Mouse (Mus musculus) Patski (cell line): Measurements from ENCODE around the gene Timm9. TPM values are rescaled to one million over a fixed set of nuclear protein-coding genes. Genes with fewer than 3 reads are reported as not detected.

Source experiments
- ATAC-seq: fragments of 100-300 bp; one replicate; pipeline ENCODE4 v1.8.0; 2021
- CTCF ChIA-PET: fragments of 350-600 bp; sonication (Branson Sonifier 250); formaldehyde crosslinking; loops from one replicate; lab custom pipeline; 2022; ENCODE audit warnings: inconsistent platforms; lab: Charles Lee
- POLR2A ChIA-PET: fragments of 350-600 bp; sonication (Branson Sonifier 250); formaldehyde crosslinking; loops from one replicate; lab custom pipeline; 2022; ENCODE audit warnings: antibody characterized with exemption, inconsistent platforms; lab: Charles Lee
- DNase-seq: peaks from one replicate; pipeline ENCODE4 v3.0.0-alpha.2; 2011; ENCODE audit warnings: low read depth, low spot score
- H3K27me3 ChIP-seq: fragments of 371-371 bp; one replicate; pipeline ENCODE4 v1.5.1; 2021
- CTCF ChIP-seq: fragments of 100-300 bp; IDR thresholded peaks from one replicate; pipeline ENCODE4 v1.5.1; 2021
- in situ Hi-C: fragments of 300-500 bp; cut with MboI; formaldehyde crosslinking; loops from 3 replicates; pipeline ENCODE4 v1.11.1; 2018; ENCODE audit warnings: low pct_unique_long_range_greater_than_20kb, mixed read lengths
- polyA plus RNA-seq: library from polyadenylated mRNA; unstranded; gene quantifications from one replicate; pipeline ENCODE4 v1.2.3, GENCODE M21; 2021

The Timm9 gene
- polyA plus RNA-seq: 52.0 TPM

- in situ Hi-C loops: no loop called here
- DNase-seq: peak; percentile 97
Observed at GRCm38 (mm10) chr12:71136130-71136973, at the start of gene Timm9, which contains the start of gene 2700049A03Rik. Timm9 (minus strand) TSS chr12:71136684. 2700049A03Rik (plus strand) TSS chr12:71136848.

GRCm38 (mm10) chr12:71184396-71184795 lies 47.9 kb upstream of the Timm9 start:
- in situ Hi-C loops: no loop called here

More at GRCm38 (mm10) chr12:71136130-71136973, at the start of gene Timm9, which contains the start of gene 2700049A03Rik:
- CTCF ChIA-PET: interaction anchor here (1.5 to 3.1 kb wide), 2 partner anchors 11 to 90 kb away, joined by 3 to 9 read pairs; no protein-coding TSS in a partner anchor
- no peak for TF ChIP-seq CTCF
- POLR2A ChIA-PET: no interaction called here
- peak; percentile 69 for ATAC-seq
- no peaks in the 10 kb centered on the region for H3K27me3 ChIP-seq

GRCm38 (mm10) chr12:71183736-71184135 lies 47.3 kb upstream of the Timm9 start:
- ChIA-PET POLR2A (interaction anchor here (0.8 kb wide), 1 partner anchor 9 kb away, joined by 8 read pairs; no protein-coding TSS in a partner anchor), CTCF (no interaction called here)
- no peak for ATAC-seq
- no peaks in the 10 kb centered on the region for H3K27me3 ChIP-seq
- DNase-seq: no peak
- in situ Hi-C loops: no loop called here
- no peak for TF ChIP-seq CTCF

More at GRCm38 (mm10) chr12:71184396-71184795, 47.9 kb upstream of the Timm9 start:
- DNase-seq (no peak), ATAC-seq (no peak)
- POLR2A ChIA-PET: interaction anchor here (0.6 to 0.8 kb wide), 3 partner anchors 9 to 47 kb away, joined by 3 to 8 read pairs (median 5); no protein-coding TSS in a partner anchor
- no peaks in the 10 kb centered on the region for H3K27me3 ChIP-seq
- CTCF ChIA-PET: interaction anchor here (0.9 kb wide), 1 partner anchor 13 kb away, joined by 3 read pairs; no protein-coding TSS in a partner anchor
- TF ChIP-seq CTCF: no peak

GRCm38 (mm10) chr12:71169911-71170310 lies 33.4 kb upstream of the Timm9 start:
- in situ Hi-C loops: no loop called here
- no peak for ATAC-seq
- TF ChIP-seq CTCF: no peak
- H3K27me3 ChIP-seq: no peaks in the 10 kb centered on the region
- POLR2A ChIA-PET: no interaction called here
- DNase-seq: no peak
- CTCF ChIA-PET: no interaction called here

- DNase-seq (no peak), ATAC-seq (no peak)
- H3K27me3 ChIP-seq: no peaks in the 10 kb centered on the region
- in situ Hi-C loops: no loop called here
- CTCF ChIA-PET: no interaction called here
- no peak for TF ChIP-seq CTCF
- POLR2A ChIA-PET: no interaction called here
Observed at GRCm38 (mm10) chr12:71164410-71164809, 27.9 kb upstream of the Timm9 start.

- POLR2A ChIA-PET: no interaction called here
- no peaks in the 10 kb centered on the region for H3K27me3 ChIP-seq
- in situ Hi-C loops: no loop called here
- DNase-seq (no peak), ATAC-seq (no peak)
- CTCF ChIA-PET: interaction anchor here (2.0 kb wide), 1 partner anchor 10 kb away, joined by 15 read pairs; no protein-coding TSS in a partner anchor
- no peak for TF ChIP-seq CTCF
Observed at GRCm38 (mm10) chr12:71157974-71158373, 21.5 kb upstream of the Timm9 start.

GRCm38 (mm10) chr12:71154979-71155378 lies 18.5 kb upstream of the Timm9 start:
- no peak for DNase-seq
- POLR2A ChIA-PET: no interaction called here
- CTCF ChIA-PET: interaction anchor here (0.7 kb wide), 1 partner anchor 21 kb away, joined by 3 read pairs; no protein-coding TSS in a partner anchor
- ATAC-seq: no peak
- in situ Hi-C loops: no loop called here
- no peak for TF ChIP-seq CTCF
- no peaks in the 10 kb centered on the region for H3K27me3 ChIP-seq

GRCm38 (mm10) chr12:71150167-71150566 lies 13.7 kb upstream of the Timm9 start:
- no peak for TF ChIP-seq CTCF
- CTCF ChIA-PET: interaction anchor here (1.2 kb wide), 1 partner anchor 11 kb away, joined by 5 read pairs; no protein-coding TSS in a partner anchor
- in situ Hi-C loops: no loop called here
- no peaks in the 10 kb centered on the region for H3K27me3 ChIP-seq
- ATAC-seq (no peak), DNase-seq (no peak)
- POLR2A ChIA-PET: interaction anchor here (0.6 kb wide), 1 partner anchor 554 kb away, joined by 3 read pairs; no protein-coding TSS in a partner anchor

GRCm38 (mm10) chr12:71149456-71149855 lies 13.0 kb upstream of the Timm9 start:
- ATAC-seq (no peak), DNase-seq (no peak)
- in situ Hi-C loops: no loop called here
- ChIA-PET CTCF (no interaction called here), POLR2A (no interaction called here)
- H3K27me3 ChIP-seq: no peaks in the 10 kb centered on the region
- no peak for TF ChIP-seq CTCF

GRCm38 (mm10) chr12:71148801-71149200 lies 12.3 kb upstream of the Timm9 start:
- in situ Hi-C loops: no loop called here
- ATAC-seq: no peak
- DNase-seq: no peak
- no peaks in the 10 kb centered on the region for H3K27me3 ChIP-seq
- POLR2A ChIA-PET: no interaction called here
- no peak for TF ChIP-seq CTCF
- CTCF ChIA-PET: interaction anchor here (2.0 to 2.3 kb wide), 2 partner anchors 8 to 12 kb away, joined by 9 to 15 read pairs; partner anchors contain the start of genes 2700049A03Rik and Timm9
